Mouse (Mus musculus): Measurements from ENCODE around the gene Trh. TPM values are rescaled to one million over a fixed set of nuclear protein-coding genes. Genes with fewer than 3 reads are reported as not detected.

Trh gene
- total and polyA plus RNA-seq, 3 experiments, result not detected

DNA sequence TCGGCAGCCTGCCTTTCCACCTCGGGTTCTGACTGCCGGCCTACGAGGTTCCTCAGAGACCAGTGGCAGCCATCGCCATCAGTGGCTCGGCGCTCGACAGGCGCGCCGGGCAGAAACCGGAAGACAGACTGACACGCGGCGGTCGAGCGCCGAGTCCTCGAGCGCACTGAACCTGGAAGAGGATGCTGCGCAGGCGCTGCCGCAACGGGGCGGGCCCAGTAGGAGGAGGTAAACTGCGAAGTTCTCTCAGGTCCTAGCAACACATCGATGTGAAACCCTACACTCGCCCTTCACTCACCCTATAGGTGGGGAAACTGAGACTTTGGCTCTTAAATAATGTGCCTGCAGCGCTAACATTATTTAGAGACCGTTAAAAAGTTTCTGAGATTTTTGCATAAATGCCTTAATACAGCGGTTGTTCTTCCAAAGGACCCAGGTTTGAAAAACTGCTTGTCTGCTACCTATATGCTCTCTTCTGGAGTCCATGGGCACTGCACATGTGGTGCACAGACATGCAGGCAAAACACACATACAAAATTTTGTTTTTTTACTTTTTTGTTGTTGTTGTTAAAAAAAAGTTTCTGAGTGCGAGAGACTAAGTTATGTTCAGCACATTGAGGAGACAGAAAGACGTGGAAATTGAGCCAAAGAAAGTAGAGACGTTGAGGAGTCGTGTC lies 29.5 kb downstream of the Trh start, which contains the start of gene Rbsn:
Gene Rbsn, minus strand, starts transcription at position 153 of the 677 bp plus-strand sequence.
- peak within 1 kb of the TSS; percentile 53 for H3K27ac ChIP-seq (ENCODE audit: control insufficient read depth, low read depth, low read length)
- H3K4me3 ChIP-seq (ENCODE audit: control insufficient read depth in 1 of 2, insufficient read depth in 1 of 2, low read depth in 2 of 2, low read length in 2 of 2), result peak within 1 kb of the TSS; percentile 73 to 77
- no peaks in the 10 kb centered on the region for H3K9me3 ChIP-seq (replicated peaks; ENCODE audit: insufficient read depth, low read length)
- TF ChIP-seq CTCF (IDR thresholded peaks at IDR 0.05 in 2 of 3, conservative IDR thresholded peaks at IDR 0.05 in 1 of 3; ENCODE audit: control insufficient read depth in 1 of 3, insufficient read depth in 1 of 3, low read depth in 2 of 3, low read length in 3 of 3, poor library complexity in 1 of 3, severe bottlenecking in 1 of 3), result no peak
- TF ChIP-seq ETS1 (IDR thresholded peaks at IDR 0.05; ENCODE audit: low read depth, low read length), result peak; percentile 23; the same call in 1 of the 2 replicates
- no peak for TF ChIP-seq RAD21 (IDR thresholded peaks at IDR 0.05; ENCODE audit: low read depth, low read length)
- TF ChIP-seq SMC3 (IDR thresholded peaks at IDR 0.05; ENCODE audit: low read depth, low read length), result no peak
- TF ChIP-seq TBP (IDR thresholded peaks at IDR 0.05; ENCODE audit: low read depth, low read length), result peak; percentile 79
- TF ChIP-seq MEF2A (IDR thresholded peaks at IDR 0.05; ENCODE audit: extremely low read depth, insufficient replicate concordance, low read depth, low read length, poor library complexity, severe bottlenecking), result no peak
- TF ChIP-seq ZMIZ1 (IDR thresholded peaks at IDR 0.05; ENCODE audit: low read depth, low read length), result peak; percentile 68
- TF ChIP-seq ZNF384 (IDR thresholded peaks at IDR 0.05; ENCODE audit: low read depth, low read length), result no peak
- TF ChIP-seq POLR2A (IDR thresholded peaks at IDR 0.05; ENCODE audit: control insufficient read depth in 1 of 2, insufficient read depth in 1 of 2, low read depth in 1 of 2, low read length in 2 of 2, poor library complexity in 1 of 2), result peak; percentile 38 to 83; a peak in 2 of 4 replicates
- no peak; the same call in 1 of the 2 replicates for TF ChIP-seq JUND (IDR thresholded peaks at IDR 0.05; ENCODE audit: low read depth, low read length)
- TF ChIP-seq MAX (IDR thresholded peaks at IDR 0.05; ENCODE audit: low read length), result peak; percentile 69; the same call in 1 of the 2 replicates
- TF ChIP-seq MAFK (IDR thresholded peaks at IDR 0.05; ENCODE audit: borderline replicate concordance, low read depth, low read length), result no peak
- no peak for TF ChIP-seq MAZ (IDR thresholded peaks at IDR 0.05; ENCODE audit: low read depth, low read length)
- 0 out of 2 replicates have a peak, but pooled peaks have one; percentile 50 for TF ChIP-seq USF1 (IDR thresholded peaks at IDR 0.05; ENCODE audit: low read depth, low read length)
- TF ChIP-seq GATA1 (IDR thresholded peaks at IDR 0.05; ENCODE audit: low read depth, low read length), result no peak
- TF ChIP-seq CHD1 (IDR thresholded peaks at IDR 0.05; ENCODE audit: low read depth, low read length), result no peak
- 0 out of 2 replicates have a peak, but pooled peaks have one; percentile 18 for TF ChIP-seq MYC (IDR thresholded peaks at IDR 0.05; ENCODE audit: low read depth, low read length)
- TF ChIP-seq MYB (IDR thresholded peaks at IDR 0.05; ENCODE audit: low read depth, low read length), result no peak
- TF ChIP-seq UBTF (IDR thresholded peaks at IDR 0.05; ENCODE audit: borderline replicate concordance, insufficient read depth, low read depth, low read length), result no peak
- TF ChIP-seq SIN3A (IDR thresholded peaks at IDR 0.05; ENCODE audit: low read length), result peak; percentile 82; the same call in 1 of the 2 replicates
- peak; percentile 95 for TF ChIP-seq ELF1 (IDR thresholded peaks at IDR 0.05; ENCODE audit: low read depth, low read length)
- TF ChIP-seq TAL1 (IDR thresholded peaks at IDR 0.05; ENCODE audit: low read length), result no peak
- no peak for TF ChIP-seq E2F4 (IDR thresholded peaks at IDR 0.05; ENCODE audit: borderline replicate concordance, low read depth, low read length)
- TF ChIP-seq ZC3H11A (IDR thresholded peaks at IDR 0.05; ENCODE audit: low read depth, low read length), result no peak
- no peak for TF ChIP-seq BHLHE40 (IDR thresholded peaks at IDR 0.05; ENCODE audit: borderline replicate concordance, low read depth, low read length)
- no peak; the same call in 1 of the 2 replicates for TF ChIP-seq KAT2A (conservative IDR thresholded peaks at IDR 0.05; ENCODE audit: low read depth, low read length)
- TF ChIP-seq CHD2 (IDR thresholded peaks at IDR 0.05; ENCODE audit: low read length), result no peak
- peak; percentile 90 for TF ChIP-seq NRF1 (IDR thresholded peaks at IDR 0.05; ENCODE audit: insufficient read depth, low read depth, low read length, poor library complexity, severe bottlenecking)
- TF ChIP-seq HCFC1 (IDR thresholded peaks at IDR 0.05; ENCODE audit: low read depth, low read length), result peak; percentile 96
- TF ChIP-seq POLR2AphosphoS2 (IDR thresholded peaks at IDR 0.05; ENCODE audit: low read length), result peak; percentile 50; the same call in 1 of the 2 replicates
- TF ChIP-seq POLR2AphosphoS5 (IDR thresholded peaks at IDR 0.05; ENCODE audit: borderline replicate concordance, low read depth, low read length), result no peak
- no peak for TF ChIP-seq ZKSCAN1 (IDR thresholded peaks at IDR 0.05; ENCODE audit: low read depth, low read length)
- TF ChIP-seq TCF12 (IDR thresholded peaks at IDR 0.05; ENCODE audit: low read depth, low read length), result peak; percentile 36; the same call in 1 of the 2 replicates
- no peak for TF ChIP-seq USF2 (IDR thresholded peaks at IDR 0.05; ENCODE audit: borderline replicate concordance in 1 of 2, insufficient read depth in 1 of 2, low read depth in 1 of 2, low read length in 2 of 2)
- TF ChIP-seq EP300 (IDR thresholded peaks at IDR 0.05; ENCODE audit: low read depth in 1 of 2, low read length in 2 of 2), result no peak
- TF ChIP-seq GABPA (IDR thresholded peaks at IDR 0.05; ENCODE audit: low read depth, low read length), result no peak

More for the DNA sequence above, 29.5 kb downstream of the Trh start, which contains the start of gene Rbsn:
- H3K27me3 ChIP-seq (ENCODE audit: control insufficient read depth in 1 of 2, insufficient read depth in 2 of 2, low read length in 2 of 2), result no peaks in the 10 kb centered on the region
- peaks cover 4 to 6% of the 10 kb centered on the region in 2 experiments; a peak in 3 of 4 replicates for H3K4me1 ChIP-seq (ENCODE audit: control insufficient read depth in 1 of 2, insufficient read depth in 2 of 2, low read length in 2 of 2)
- peak; percentile 96 for DNase-seq (ENCODE audit: low read depth, low spot score)
- peaks cover 17% of the 10 kb centered on the region for H3K79me2 ChIP-seq (ENCODE audit: control insufficient read depth, insufficient read depth, low read length, poor library complexity)
- peak within 1 kb of the TSS; percentile 84 for H3K9ac ChIP-seq (ENCODE audit: control insufficient read depth, low read depth, low read length, poor library complexity, severe bottlenecking)
- peaks cover 3 to 10% of the 10 kb centered on the region in 2 experiments for H3K36me3 ChIP-seq (ENCODE audit: control insufficient read depth in 1 of 2, insufficient read depth in 2 of 2, low read length in 2 of 2)
